Mouse (Mus musculus) heart, adult 11 months (tissue): Measurements from ENCODE around the gene Rab13.
A peak's percentile ranks its signal among the peaks of the same experiment; 100 is the strongest.

ENCODE experiments used
- DNase-seq: peaks from one replicate; pipeline ENCODE4 v3.0.0; 2022

The Rab13 gene

GRCm38 (mm10) chr3:90213377-90213866, at the start of gene Rab13, which contains the start of gene Rps27:
TSS of gene Rab13 (plus strand) at chr3:90213695.
TSS of gene Rps27 (minus strand) at chr3:90213651.
- DNase-seq = peak; percentile 99

GRCm38 (mm10) chr3:90179566-90179965, 33.9 kb upstream of the Rab13 start:
- DNase-seq = no peak

- DNase-seq = no peak
Observed at GRCm38 (mm10) chr3:90183581-90183980, 29.9 kb upstream of the Rab13 start.

DNA sequence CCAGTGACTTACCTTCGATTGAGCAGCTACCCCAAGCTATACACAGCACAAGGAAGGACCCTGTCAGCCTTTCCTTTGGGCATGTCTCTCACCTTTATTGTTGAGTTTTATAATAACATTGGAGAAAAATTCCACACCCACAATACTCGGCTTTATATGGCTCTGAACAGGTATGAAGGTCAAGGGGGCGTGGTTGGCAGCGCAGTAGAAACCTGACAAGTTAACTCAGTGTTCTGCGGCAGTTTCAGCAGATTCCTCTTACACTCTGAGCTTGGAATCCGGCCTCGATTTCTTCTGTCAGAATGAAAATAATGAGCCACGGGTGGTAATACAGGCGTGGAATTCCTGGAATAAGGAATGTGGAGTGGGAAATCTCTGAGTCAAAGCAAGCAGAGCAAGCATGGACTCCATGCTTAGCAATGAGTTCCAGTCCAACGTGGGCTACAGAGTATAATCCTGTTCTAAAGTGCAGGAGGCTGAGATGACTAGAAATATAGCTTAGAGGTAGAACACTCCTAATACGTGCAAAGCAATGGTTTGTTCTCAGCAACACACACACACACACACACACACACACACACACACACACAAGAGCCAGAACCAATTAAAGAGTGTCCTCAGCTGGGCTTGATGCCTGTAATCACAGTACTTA, 22.5 kb upstream of the Rab13 start:
- no peak for DNase-seq

- no peak for DNase-seq
Observed at GRCm38 (mm10) chr3:90194759-90195158, 18.7 kb upstream of the Rab13 start.

GRCm38 (mm10) chr3:90195644-90196043, 17.9 kb upstream of the Rab13 start:
- DNase-seq = no peak

GRCm38 (mm10) chr3:90197548-90197947, 15.9 kb upstream of the Rab13 start:
- DNase-seq = no peak

DNA sequence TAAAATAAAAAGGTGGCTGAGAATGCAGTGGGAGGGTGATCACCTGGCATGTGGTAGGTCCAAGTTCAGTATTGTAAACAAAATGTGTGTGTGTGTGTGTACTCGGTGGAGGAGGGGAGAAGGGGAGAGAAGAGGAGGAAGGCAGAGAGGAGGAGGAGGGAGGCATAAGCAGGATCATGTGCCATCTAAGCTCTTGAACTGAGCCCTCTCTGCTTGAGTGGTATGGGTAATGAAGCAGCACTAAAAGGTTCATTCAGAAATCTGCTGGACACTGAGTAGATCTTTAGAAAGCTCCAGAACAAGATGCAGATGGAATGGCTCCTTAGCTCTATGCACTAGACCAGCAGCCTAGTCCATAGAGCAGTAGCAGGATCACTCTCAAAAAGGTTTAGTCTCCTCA, 10.6 kb upstream of the Rab13 start:
- no peak for DNase-seq

GRCm38 (mm10) chr3:90203619-90204018, 9.9 kb upstream of the Rab13 start:
- no peak for DNase-seq

- DNase-seq = no peak
Observed at GRCm38 (mm10) chr3:90204582-90204981, 8.9 kb upstream of the Rab13 start.

- DNase-seq = no peak
Observed at GRCm38 (mm10) chr3:90208662-90209061, 4.8 kb upstream of the Rab13 start.

GRCm38 (mm10) chr3:90209908-90210566, 3.5 kb upstream of the Rab13 start:
- DNase-seq = no peak

- DNase-seq = no peak
Observed at GRCm38 (mm10) chr3:90211475-90212398, 1.8 kb upstream of the Rab13 start.

DNA sequence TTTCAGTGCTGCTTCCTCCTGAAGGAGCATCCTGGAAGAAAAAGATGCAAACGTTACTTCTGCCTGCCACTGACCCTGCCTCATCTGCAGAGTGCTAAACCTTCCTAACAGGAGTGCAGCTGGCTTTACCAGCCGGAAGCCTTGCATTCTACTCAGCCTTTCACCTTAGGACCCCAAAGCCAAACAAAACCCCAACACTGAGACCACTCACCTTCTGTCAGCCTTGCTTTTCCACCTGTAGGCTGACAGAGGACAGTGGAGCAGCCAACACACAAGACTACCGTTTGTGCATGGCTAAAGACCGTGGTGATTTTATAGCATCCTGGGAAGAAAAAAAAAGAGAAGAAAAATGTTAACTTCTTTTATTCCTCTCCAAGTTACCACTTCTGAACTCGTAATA, 772 bp upstream of the Rab13 start:
- no peak for DNase-seq

DNA sequence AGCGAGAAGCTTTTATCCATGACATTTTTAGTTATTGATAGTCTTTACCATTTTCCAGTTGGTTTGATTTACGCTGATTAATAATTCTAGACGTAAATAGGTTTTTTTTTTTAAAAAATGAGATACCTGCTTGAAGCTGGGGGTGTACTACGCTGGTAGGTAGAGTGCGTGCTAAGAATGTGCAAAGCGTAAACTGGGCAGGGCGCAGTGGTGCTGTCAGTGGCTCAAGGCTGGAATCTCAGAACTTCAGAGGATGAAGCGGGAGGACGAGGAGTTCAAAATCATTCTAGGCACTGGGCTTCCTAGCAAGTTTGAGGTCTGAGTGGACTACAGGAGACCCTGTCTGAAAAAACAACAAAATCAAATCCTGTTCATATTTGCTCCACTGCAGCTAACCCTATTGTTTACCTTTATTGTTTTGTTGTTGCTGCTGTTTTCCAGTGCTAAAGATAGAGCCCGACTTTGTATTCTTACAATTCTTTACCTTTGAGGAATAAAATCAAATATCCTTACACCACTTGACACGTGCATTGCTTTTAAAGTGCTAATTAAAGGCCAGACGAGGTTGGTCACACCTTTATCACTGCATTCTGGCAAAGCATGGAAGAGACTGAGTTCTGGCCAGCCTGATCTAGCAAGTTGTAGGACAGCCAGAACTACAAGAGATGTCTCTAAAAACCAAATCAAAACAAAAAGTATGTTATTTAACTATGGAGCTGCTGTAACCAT, 625 bp downstream of the Rab13 start:
- no peak for DNase-seq

GRCm38 (mm10) chr3:90215825-90216380, 2.4 kb downstream of the Rab13 start:
- no peak for DNase-seq

DNA sequence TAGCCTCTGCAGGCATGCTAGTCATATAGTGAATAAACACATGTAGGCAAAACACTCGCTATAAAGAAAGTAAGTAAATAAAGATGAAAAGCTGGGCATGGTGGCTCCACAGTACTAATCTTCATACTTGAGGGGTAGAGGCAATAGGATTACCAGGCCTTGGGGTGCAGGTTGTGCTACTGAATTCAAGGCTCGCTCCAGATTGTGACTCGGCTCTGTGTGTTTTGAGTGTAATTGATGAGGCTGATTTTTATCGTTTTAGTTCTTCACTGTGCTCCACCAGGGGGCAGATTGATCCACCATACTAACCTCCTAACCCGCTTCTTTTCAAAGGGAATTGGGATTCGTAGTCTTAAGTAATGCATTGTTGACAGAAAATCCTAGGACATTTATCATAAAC, 6.6 kb downstream of the Rab13 start:
- DNase-seq = peak; percentile 92

GRCm38 (mm10) chr3:90220531-90220951, 7.0 kb downstream of the Rab13 start:
- peak; percentile 99 for DNase-seq

- no peak for DNase-seq
Observed at GRCm38 (mm10) chr3:90221123-90221522, 7.6 kb downstream of the Rab13 start.

DNA sequence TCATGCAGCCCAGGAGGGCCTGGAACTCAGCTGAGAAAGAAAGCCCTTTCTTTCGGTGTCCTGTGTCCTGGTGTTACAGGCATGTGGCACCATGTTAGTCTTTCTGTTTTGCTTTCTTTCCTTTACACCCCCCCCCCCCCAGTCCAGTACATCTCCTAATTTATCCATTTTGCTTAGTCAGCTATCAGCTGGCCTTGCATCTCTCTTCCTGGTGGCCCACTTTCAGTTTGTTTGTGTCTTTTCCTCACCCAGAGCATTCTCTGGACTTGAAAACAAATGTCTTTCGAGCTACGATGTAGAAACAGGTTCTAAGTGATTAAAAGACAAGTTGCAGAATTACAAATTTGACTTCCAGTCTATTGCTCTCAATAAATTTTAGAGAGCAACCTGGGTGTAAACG, 9.0 kb downstream of the Rab13 start:
- DNase-seq = no peak

DNA sequence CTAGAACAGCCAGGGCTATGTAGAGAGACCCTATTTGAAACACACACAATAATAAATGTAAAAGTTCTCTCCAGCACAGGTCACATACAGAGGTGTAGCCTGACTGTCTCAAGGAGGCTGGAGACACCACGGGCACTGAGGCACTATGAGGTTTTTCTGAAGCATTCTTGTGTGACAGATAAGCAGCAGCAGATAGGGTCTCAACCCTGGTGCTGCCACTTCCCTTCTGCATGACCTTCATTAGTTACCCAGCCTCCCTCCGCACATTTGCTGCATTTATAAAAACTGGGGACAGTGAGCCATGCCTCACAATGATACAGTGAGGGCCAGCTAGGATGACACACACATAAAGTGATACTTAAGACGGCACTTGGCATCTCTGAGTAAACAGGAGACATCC, 9.4 kb downstream of the Rab13 start:
- no peak for DNase-seq

- no peak for DNase-seq
Observed at GRCm38 (mm10) chr3:90224331-90224730, 10.8 kb downstream of the Rab13 start.
